Mouse (Mus musculus) T-helper 17 cell (primary cell): ENCODE measurements around the gene Ttc39d.

Experiments used
- in situ Hi-C, 2 experiments: fragments of 300-600 bp; cut with MboI, MseI; formaldehyde crosslinking; loops; 1 replicate in 1 of 2; 2 replicates in 1 of 2; pipeline ENCODE4 v1.15.1; 2025; ENCODE audit warnings: high pct_unique_total_duplicates in 2 of 2

Gene Ttc39d

DNA sequence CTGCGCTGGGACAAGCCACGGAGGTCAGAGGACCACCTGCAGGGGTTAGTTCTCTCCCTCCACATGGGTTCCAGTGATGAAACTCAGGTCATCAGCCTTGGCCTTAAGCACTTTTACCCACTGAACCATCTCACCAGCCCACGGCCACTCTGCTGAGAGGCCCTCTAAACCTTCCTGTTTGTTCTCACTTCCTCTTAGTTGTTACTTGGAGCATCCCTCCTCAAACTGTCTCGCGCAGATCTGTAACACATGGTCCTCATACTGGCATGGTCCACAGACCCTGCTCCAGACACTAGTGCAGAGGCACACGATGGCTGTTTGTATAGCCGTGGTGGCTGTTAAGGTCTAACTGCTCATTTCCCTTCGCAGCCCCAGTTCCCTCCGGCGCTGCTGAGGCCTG, 23.6 kb upstream of the Ttc39d start:
- in situ Hi-C loops: loop anchor here (5.0 to 10.0 kb wide), 3 partner anchors 161 to 319 kb away; no protein-coding TSS in a partner anchor

DNA sequence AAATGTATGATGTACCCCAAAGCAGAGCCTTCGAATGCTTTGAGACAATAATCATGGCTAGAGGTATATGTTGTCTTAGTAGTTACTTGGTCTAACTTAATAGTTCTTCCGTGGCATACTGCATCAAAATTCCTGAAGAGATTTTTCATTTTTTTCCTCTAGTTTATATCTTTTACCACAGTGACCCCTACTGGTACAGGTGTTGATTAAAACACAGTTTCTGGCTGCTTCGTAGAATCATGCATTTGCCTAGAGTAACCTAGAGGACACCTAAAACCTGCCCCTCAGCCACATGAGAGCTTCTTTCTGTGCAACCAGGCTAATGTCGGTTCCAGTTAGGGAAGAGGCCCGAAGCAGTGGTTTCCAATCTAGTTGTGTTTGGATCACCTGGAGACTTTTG, 14.2 kb upstream of the Ttc39d start:
- in situ Hi-C loops: loop anchor here in 1 of 2 experiments (5.0 kb wide), 1 partner anchor 166 kb away; no protein-coding TSS in a partner anchor

DNA sequence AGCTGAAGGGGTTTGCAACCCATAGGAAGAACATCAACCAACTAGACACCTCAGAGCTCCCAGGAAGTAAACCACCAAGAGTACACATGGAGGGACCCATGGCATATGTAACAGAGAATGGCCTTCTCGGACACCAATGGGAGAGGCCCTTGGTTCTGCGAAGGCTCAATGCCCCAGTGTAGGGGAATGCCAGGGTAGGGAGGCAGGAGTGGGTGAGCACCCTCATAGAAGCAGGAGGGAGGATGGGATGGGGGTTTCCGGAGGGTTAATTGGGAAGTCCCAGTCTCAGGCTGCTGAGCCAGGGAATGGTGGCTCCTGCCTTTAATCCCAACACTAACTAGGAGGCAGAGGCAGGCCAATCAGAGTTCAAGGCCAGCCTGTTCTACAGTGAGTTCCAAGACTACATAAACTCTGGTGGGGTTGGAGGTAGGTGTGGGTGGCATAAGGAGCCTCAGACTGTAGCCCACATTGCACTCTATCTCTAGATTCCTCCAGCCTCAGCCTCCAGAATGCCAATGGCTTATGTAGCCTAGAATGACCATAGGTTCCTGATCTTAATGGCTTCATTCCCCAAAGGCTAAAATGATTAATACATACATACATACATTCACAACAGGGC, 8.0 kb upstream of the Ttc39d start:
- in situ Hi-C loops: no loop called here

DNA sequence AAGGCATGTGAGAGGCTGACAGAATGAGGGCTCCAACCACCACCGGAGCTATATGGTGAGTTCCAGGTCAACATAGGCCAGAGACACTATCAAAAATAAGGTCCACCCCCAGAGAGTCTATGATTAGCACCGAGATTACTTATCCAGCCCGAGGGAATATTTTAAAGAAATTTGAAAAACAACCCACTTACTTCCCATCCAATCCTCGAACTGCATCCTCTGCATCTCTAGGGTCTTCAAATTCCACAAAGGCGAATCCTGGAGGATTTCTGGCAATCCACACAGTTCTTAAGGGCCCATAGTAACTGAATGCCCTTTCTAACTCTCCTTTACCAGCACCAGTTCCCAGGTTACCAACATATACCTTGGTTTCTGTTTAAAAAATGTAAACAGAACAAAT, 1.6 kb upstream of the Ttc39d start:
- in situ Hi-C loops: loop anchor here in 1 of 2 experiments (25.0 kb wide), 1 partner anchor 843 kb away; the partner anchor contains the start of gene Cdc42ep3

DNA sequence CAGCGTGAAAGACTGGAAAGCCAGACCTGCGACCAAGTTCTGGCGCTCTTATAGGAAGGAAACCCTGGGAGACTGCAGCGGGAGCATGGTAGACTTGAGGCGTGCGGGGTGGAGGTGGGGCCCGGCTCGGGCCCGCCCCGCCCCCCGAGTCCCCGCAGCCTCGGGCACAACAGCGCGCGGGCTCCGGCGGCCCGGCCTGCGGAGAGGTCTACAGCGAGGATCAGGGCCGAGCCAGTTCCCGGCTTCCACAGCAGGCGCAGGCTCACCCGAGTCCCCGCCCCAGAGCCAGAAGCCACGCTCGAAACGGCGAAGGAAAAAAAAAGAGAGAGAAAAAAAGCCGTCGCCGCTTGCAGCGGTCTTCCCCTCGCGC, 974 bp upstream of the Ttc39d start:
- in situ Hi-C loops: loop anchor here in 1 of 2 experiments (25.0 kb wide), 1 partner anchor 844 kb away; the partner anchor contains the start of gene Cdc42ep3

DNA sequence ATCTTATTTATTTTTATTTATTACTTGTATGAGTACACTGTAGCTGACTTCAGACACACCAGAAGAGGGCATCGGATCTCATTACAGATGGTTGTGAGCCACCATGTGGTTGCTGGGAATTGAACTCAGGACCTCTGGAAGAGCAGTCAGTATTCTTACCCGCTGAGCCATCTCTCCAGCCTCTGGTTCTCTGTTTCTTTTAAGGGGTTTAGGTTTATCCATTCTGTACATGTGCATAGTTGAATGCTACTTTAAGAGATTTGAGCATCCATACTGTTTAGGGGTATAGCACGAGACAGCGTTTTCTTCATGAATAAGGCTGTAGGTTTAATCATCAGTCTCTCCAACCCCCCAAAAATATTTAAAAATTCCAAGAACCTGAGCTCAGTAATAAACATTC, 6.7 kb downstream of the Ttc39d start:
- in situ Hi-C loops: loop anchor here in 1 of 2 experiments (25.0 kb wide), 1 partner anchor 852 kb away; the partner anchor contains the start of gene Cdc42ep3

DNA sequence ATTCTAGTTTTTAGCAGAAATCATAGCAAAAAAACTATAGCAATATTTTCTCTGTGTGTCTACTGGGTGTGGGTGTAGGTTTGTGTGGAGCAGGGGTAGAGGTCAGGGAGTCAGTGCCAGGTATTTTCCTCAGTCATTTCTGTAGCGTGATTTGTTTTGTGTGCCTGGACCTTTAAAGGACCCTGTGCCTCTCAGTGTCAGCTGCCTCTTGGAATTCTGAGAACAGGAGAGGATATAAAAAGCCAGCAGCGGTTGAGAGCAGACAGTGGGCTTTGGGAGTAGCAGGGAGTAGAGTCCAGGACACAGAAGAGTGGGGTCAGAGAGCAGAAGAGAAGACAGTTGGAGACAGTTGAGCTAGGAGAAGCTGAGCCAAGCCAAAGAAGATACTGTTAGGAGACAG, 12.9 kb downstream of the Ttc39d start:
- in situ Hi-C loops: loop anchor here (10.0 to 25.0 kb wide), 3 partner anchors 325 to 858 kb away; partner anchors contain the start of genes Atl2 (in 1 of the 2) and Cdc42ep3 (in 1 of the 2)

DNA sequence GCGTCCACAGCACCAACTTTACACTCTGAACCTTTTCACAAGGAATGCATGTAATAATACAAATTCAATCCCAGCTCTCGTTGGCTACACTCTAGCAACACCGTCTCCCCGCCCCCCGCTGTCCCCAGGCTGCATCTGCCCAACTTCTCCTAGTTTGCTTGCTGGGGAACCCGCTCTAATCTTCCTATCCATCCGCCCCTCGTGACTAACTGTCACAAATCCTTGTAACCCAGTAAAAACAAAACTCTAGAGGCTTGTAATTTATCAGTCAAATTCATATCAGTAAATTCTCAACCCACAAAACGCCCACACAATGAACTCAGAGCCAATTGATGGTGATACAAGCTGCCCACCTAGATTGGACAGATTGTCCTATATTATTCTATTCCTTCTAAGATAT, 13.9 kb downstream of the Ttc39d start:
- in situ Hi-C loops: loop anchor here (10.0 to 25.0 kb wide), 3 partner anchors 326 to 859 kb away; partner anchors contain the start of genes Atl2 (in 1 of the 2) and Cdc42ep3 (in 1 of the 2)

DNA sequence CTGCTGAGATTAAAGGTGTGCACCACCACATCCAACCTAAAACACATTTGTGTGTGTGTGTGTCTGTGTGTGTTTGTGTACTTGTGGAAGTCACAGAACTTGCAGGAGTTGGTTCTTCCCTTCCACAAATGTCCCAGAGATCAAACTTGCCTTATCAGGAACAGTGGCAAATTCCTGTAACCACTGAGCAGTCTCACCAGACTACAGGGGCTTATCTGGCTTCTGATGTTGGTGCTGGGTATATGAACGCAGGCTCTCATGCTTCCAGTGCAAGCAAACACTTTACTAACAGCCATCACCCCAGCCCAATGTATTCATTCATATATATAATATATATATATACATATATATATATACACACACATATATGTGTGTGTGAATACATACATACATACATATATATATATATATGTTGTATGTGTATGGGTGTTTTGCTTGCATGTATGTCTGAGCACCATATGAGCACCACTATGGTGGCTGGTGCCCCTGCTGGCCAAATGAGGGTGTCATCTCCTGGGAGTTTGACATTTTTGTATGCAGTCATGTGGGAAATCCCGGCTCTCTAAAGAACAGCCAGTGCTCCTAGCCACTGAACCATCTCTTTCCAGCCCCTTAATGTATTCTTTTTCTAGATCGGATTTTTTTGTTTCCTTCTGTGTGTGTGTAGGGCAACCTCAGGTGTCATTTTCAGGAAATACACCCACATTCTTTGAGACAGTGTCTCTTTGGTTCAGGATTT, 14.8 kb downstream of the Ttc39d start:
- in situ Hi-C loops: loop anchor here (10.0 to 25.0 kb wide), 3 partner anchors 327 to 860 kb away; partner anchors contain the start of genes Atl2 (in 1 of the 2) and Cdc42ep3 (in 1 of the 2)

DNA sequence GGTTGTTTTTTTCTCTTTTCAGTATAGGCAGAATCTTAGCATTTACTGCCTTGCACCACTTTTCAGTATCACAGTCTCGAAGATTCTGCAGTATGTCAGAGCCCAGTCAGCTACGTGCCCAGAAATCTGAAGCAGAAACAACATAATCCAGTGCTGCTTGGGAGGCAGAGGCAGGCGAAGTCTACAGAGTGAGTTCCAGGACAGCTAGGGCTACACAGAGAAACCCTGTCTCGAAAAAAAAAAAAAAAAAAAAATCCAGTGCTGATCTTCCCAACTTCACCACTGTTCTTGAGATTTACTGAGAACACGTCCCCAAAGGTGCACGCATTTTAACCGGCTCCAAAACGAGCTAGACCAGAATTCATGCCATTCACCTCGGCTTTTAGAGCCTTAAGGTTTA, 16.6 kb downstream of the Ttc39d start:
- in situ Hi-C loops: loop anchor here (10.0 to 25.0 kb wide), 3 partner anchors 329 to 862 kb away; partner anchors contain the start of genes Atl2 (in 1 of the 2) and Cdc42ep3 (in 1 of the 2)

DNA sequence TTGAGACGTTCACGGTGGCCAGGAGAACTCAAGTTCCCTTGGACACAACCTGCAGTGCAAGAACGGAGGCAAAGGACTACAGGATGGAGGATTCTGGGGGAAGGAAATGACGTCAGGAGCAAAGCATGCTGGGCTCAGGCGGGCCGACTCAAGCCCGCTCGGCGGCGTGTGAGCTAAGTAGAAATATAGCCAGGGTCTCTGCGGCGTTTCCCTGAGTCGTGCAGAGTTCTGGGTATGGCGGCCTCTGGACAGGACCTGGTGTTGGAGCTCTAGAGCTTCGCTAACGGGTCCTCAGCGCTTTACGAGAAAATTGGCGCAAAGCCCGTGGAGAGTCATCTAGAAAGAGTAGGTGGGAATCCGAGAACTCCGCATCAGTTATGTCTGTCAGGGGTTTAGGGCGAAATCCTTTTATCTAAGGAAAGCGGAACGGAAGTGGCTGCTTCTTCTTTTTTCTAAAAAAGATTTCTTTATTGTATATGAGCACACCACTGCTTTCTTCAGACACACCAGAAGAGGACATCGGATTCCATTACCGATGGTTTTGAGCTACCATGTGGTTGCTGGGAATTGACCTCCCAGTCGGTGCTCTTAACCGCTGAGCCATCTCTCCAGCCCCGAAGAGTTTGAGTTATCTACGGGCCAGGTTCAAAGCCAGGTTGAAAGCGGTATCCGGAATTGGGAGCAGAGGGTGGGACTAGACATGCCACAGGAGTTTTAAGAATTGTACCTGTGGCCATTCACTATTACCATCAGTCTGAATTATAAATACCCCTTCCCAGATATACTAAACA, 17.3 kb downstream of the Ttc39d start, which contains the start of gene Gemin6:
Gene Gemin6, plus strand, starts transcription at position 116 of the 791 bp plus-strand sequence.
- in situ Hi-C loops: loop anchor here (10.0 to 25.0 kb wide), 3 partner anchors 330 to 862 kb away; partner anchors contain the start of genes Atl2 (in 1 of the 2) and Cdc42ep3 (in 1 of the 2)

DNA sequence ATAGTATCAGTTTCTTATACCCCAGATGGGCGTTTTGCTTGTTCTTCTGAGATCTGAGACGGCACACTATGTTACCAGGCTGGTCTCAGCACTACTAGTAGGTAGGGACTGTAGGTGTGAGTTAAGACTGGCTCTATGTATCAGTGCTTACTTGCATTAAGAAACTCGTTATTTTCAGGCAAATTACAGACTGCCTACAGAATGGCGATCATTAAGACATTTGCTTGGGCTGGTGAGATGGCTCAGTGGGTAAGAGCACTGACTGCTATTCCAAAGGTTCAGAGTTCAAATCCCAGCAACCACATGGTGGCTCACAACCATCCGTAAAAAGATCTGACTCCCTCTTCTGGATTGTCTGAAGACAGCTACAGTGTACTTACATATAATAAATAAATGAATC, 17.9 kb downstream of the Ttc39d start:
- in situ Hi-C loops: loop anchor here in 1 of 2 experiments (10.0 kb wide), 2 partner anchors 330 kb away; partner anchors contain the start of gene Atl2

DNA sequence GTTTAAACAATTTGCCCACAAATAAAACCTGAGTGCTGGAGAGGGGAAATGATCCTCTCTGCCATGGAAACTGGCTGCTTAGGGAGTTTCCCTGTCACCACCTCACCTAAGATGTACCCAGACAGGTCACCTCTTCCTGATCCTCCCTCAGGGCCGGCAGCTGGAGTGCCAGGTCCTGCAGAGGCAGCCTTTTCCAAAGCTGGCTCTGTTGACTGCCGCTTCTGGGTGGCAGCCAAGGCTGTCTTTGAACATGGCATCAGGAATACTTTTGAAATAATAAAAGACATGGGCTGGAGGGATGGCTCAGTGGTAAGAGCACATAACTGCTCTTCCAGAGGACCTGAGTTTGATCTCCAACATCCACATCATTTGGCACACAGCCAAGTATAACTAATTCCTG, 22.1 kb downstream of the Ttc39d start:
- in situ Hi-C loops: loop anchor here in 1 of 2 experiments (10.0 kb wide), 2 partner anchors 325 to 335 kb away; partner anchors contain the start of gene Atl2

DNA sequence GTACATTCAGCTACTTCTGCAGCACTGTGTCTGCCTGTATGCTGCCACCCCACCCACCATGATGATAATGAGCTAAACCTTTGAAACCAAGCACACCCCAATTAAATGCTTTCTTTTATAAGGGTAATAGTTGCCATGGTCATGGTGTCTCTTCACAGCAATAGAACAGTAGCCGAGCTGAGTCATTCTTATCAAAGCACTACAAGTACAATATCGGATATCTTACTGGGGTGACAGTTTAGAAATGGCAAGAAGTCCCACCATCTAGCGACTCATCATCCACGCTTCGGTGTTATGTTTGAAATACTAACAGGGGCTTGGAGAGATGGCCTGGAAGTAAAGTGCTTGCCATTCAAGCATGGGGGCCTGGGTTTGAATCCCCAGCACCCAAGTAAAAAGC, 26.6 kb downstream of the Ttc39d start:
- in situ Hi-C loops: no loop called here

DNA sequence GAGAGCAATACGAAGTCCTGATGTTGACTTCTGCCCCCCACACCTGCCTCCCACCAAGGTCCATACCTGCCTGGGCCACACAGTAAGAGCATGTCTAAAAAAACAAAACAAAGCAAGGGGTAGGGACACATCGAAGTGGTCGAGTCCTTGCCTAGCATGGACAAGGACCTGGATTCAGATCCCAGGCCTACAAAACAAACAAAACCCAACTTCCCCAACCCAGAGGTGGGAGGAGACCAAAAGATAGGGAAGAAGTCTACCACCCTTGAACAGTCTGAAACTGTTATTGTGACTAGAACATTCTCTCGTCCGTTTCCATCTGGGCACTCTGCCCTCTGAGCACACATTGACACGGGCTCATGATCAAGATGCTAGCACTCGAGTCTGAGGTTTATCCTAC, 27.1 kb downstream of the Ttc39d start:
- in situ Hi-C loops: no loop called here

DNA sequence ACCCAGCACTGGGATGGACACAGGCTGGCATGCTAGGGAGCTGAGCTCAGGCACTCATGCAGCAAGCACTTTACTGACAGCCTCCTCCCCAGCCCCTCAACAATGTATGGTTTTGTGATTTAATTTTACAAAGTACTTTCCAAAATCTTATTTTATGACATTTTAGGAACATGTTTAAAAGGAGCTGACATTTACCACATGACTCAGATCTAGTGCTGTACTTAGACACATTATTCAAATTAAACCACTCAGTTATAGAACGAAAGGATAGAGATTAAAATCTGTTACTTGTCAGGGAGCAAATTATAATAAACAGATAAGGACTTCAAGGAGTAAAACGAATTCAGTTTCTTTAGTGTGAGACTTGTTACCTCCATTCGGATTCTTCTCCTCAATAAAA, 28.2 kb downstream of the Ttc39d start:
- in situ Hi-C loops: no loop called here

DNA sequence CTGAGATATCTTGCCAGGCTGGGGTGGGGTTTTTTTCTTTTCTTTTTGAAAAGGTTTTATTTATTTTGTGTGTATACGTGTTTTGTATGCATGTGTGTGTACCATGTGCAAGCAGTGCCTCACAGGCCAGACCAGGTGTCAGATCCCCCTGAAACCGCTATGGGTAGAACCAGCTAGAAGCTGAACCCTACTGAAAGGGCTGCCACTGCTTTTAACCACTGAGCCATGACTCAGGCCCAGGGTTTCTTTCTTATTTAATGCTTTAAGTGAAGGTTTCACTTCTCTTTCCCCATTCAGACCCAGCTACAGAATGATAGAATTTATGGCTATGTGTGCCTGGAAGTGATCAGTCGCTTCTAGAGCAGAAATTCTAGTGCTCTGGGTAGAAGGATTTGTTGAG, 29.5 kb downstream of the Ttc39d start:
- in situ Hi-C loops: no loop called here

DNA sequence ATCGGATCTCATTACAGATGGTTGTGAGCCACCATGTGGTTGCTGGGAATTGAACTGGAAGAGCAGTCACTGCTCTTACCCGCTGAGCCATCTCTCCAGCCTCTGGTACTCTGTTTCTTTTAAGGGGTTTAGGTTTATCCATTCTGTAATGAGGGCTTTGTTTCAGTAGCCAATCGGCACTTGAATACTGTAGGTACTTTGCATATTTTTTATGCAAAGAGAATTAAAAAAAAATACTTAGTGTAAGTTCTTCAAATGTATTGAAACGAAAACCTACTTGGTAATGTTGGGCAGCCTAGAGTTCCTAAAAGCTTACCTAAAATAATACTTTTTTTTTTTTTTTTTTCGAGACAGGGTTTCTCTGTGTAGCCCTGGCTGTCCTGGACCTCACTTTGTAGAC, 30.2 kb downstream of the Ttc39d start:
- in situ Hi-C loops: no loop called here

DNA sequence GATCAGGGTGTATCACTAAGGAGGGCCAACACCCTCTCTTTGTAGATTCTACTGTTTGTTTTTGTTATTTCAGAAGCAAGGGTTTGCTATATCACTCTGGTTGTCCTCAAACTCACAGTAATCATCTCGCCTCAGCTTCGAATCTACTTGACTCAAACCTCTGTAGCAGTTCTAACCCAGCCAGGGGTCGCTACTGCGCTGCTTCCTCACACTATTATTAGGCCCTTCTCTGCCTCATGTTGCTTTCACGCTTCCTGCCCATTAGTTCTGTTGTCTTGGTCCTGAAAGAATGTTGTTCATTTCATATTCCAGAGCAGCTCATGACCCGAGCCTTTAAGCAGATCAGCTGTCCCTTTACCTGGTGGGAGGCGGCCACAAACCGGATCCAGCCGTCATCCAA, 34.3 kb downstream of the Ttc39d start:
- in situ Hi-C loops: no loop called here

DNA sequence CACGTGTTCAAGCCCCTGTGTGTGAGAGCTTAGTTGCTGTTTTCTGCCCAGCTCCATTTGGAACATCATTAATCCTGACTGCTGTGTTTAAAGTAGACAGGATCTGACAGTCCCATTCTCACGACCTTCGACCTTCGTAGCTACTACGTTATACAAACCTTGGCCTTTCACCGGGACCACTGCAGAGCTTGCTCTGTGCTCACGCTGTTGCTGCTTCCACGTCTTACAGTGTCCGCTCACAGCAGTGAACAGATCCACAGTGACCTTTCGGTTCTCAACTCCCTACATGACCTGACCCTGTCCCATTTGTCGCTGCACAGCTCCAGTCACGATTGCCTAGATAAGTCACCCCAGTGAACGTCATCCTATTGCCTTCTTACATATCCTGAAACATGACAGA, 35.9 kb downstream of the Ttc39d start:
- in situ Hi-C loops: no loop called here
